Comparison of ENCODE assay signal across 8 mouse cellular contexts in the genomic region with DNA sequence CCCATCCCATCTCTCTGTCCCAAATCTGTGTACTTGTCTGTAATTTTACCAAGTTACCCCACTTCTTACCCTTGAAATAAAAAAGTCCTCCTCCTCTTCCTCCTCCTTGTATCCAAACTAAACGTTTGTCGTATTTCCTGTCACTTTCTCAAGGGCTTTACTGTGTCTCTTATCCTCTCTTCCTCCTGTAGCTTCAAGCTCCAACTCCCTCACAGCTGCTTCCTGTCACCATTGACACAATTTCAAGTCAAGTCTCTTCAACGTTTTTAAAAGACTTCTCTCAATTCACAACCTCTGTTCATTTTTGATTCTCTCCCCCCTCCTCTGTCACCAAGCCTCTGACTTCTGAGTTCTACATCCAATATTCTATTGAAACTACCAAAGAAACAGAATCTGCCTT. TPM values are rescaled to one million over a fixed set of nuclear protein-coding genes. Genes with fewer than 3 reads are reported as not detected.
DNase-seq lines count a peak whose midpoint lies in the region; ATAC-seq lines count a peak whose summit lies in the region.

TSS of gene F13a1 (minus strand) at position 119 of the 400 bp plus-strand sequence.

- no peak within 1 kb of the TSS for H3K4me3 ChIP-seq in heart, embryonic 15.5 days

- no peak within 1 kb of the TSS for H3K4me2 ChIP-seq in heart, embryonic 15.5 days

- intact Hi-C loops in gastrocnemius, postnatal 14 days (cut with DNase I; ENCODE audit: low total_unique reads): no loop called here

- no peak for ATAC-seq in heart, embryonic 15.5 days (replicated peaks; ENCODE audit: insufficient number of reproducible peaks, insufficient read depth, low FRiP score, low read depth)
- ATAC-seq in megakaryocyte progenitor cell, adult 5-6 weeks (replicated peaks; ENCODE audit: poor library complexity): no peak

- no peaks in the 10 kb centered on the region for H3K36me3 ChIP-seq in heart, embryonic 15.5 days

- no peaks in the 10 kb centered on the region for H3K4me1 ChIP-seq in heart, embryonic 15.5 days (replicated peaks)

- no peak for DNase-seq in gastrocnemius, postnatal 14 days
- no peak for DNase-seq in gastrocnemius, adult 18-20 months (ENCODE audit: low spot score)
- no peak for DNase-seq in adrenal gland, postnatal 10 days
- no peak for DNase-seq in ovary, postnatal 10 days (ENCODE audit: low spot score)
- no peak for DNase-seq in cerebellum, adult 9-11 months
- no peak for DNase-seq in cerebellum, postnatal 25 days

- H3K9me3 ChIP-seq in heart, embryonic 15.5 days (replicated peaks): no peaks in the 10 kb centered on the region

- 29% methylated on average over 3 of the region's 3 CpGs for WGBS in heart, embryonic 15.5 days

- H3K27me3 ChIP-seq in heart, embryonic 15.5 days: no peaks in the 10 kb centered on the region

- no peak within 1 kb of the TSS for H3K27ac ChIP-seq in heart, embryonic 15.5 days

- H3K9ac ChIP-seq in heart, embryonic 15.5 days: no peak within 1 kb of the TSS

RNA-seq across cellular contexts. Expression of gene F13a1, which starts in this region (rescaled TPM):
- 10 to 100 TPM; 16.0 to 17.2 TPM for total RNA-seq in gastrocnemius, postnatal 14 days (2021)
- 1 to 10 TPM; 5.5 to 8.4 TPM for total RNA-seq in gastrocnemius, adult 18-20 months (2021)
- total RNA-seq in adrenal gland, postnatal 10 days (2021): 10 to 100 TPM; 10.7 to 14.5 TPM
- polyA plus RNA-seq in heart, embryonic 15.5 days (2015; fragmentation: Nextera tagmentation; extraction: Ambion mirVana): 10.1 and 14.3 TPM in 2 replicates
- 211 and 262 TPM in 2 replicates for total RNA-seq in megakaryocyte progenitor cell, adult 5-6 weeks (2015)
- 337 and 409 TPM in 2 replicates for total RNA-seq in megakaryocyte progenitor cell, adult 5-6 weeks (2017)

Comparison
In these comparisons a context has a peak if more than half of its experiments do, and no peak if none do; other contexts are left out.
1. RNA of gene F13a1 (total RNA-seq): 211 to 409 TPM in megakaryocyte progenitor cell, adult 5-6 weeks; 16.0 to 17.2 TPM in gastrocnemius, postnatal 14 days, 10.7 to 14.5 TPM in adrenal gland, postnatal 10 days and 5.5 to 8.4 TPM in gastrocnemius, adult 18-20 months; every median in the first group is over 10 times any median in the second.